Mouse (Mus musculus) liver, adult 2 months (tissue): ENCODE data around the gene Rtca.

Experiments
- CTCF ChIP-seq: fragments of 200-500 bp; IDR thresholded peaks from 2 replicates; pipeline ENCODE4 v1.5.1; 2011; ENCODE audit warnings: low read depth, low read length, control low read depth
- POLR2A ChIP-seq: fragments of 200-500 bp; IDR thresholded peaks from 2 replicates; pipeline ENCODE4 v1.6.1; 2011; ENCODE audit warnings: low read length, control low read depth; ENCODE audit not compliant: insufficient read depth; ENCODE audit errors: extremely low read depth

- no peak for TF ChIP-seq POLR2A
- TF ChIP-seq CTCF: no peak
Observed at GRCm38 (mm10) chr3:116450741-116451140, 57.3 kb downstream of the Rtca start.
